Mouse (Mus musculus): ENCODE measurements around the gene Spint3. TPM values are rescaled to one million over a fixed set of nuclear protein-coding genes. Genes with fewer than 3 reads are reported as not detected.
"Not testable (repeated sequence)": the region's sequence is repeated elsewhere in the genome, so short reads cannot be mapped to it uniquely, and the experiment has no call there.

Gene Spint3
- polyA plus RNA-seq, 1 experiment from 2014 or later: not detected

GRCm38 (mm10) chr2:164593494-164593893 is 20.2 kb upstream of the Spint3 start, which contains the start of gene Eppin:
TSS of gene Eppin (minus strand) at chr2:164593594.
- 84% methylated on average over 4 of the region's 4 CpGs for WGBS
- H3K27me3 ChIP-seq (replicated peaks; ENCODE audit: control insufficient read depth, insufficient read depth, low read length): no peaks in the 10 kb centered on the region
- no peaks in the 10 kb centered on the region for H3K9me3 ChIP-seq (ENCODE audit: control insufficient read depth, low read length)
- no peak within 1 kb of the TSS for H3K4me2 ChIP-seq (ENCODE audit: low read length)
- H3K9ac ChIP-seq (ENCODE audit: low read length): no peak within 1 kb of the TSS
- no peaks in the 10 kb centered on the region for H3K36me3 ChIP-seq (ENCODE audit: control insufficient read depth, insufficient read depth, low read length)
- H3K4me1 ChIP-seq (replicated peaks; ENCODE audit: control insufficient read depth, insufficient read depth, low read length): no peaks in the 10 kb centered on the region
- no peak within 1 kb of the TSS for H3K27ac ChIP-seq (ENCODE audit: low read depth)
- DNase-seq (ENCODE audit: low spot score) (no peak), ATAC-seq (replicated peaks; ENCODE audit: low FRiP score, low TSS enrichment, low read depth) (no peak)
- H3K4me3 ChIP-seq (ENCODE audit: low read depth, low read length): no peak within 1 kb of the TSS

- Histone ChIP-seq H3K36me3 (ENCODE audit: control insufficient read depth, insufficient read depth, low read length) (no peaks in the 10 kb centered on the region), H3K4me1 (replicated peaks; ENCODE audit: control insufficient read depth, insufficient read depth, low read length) (no peaks in the 10 kb centered on the region), H3K9me3 (ENCODE audit: control insufficient read depth, low read length) (no peaks in the 10 kb centered on the region), H3K27me3 (replicated peaks; ENCODE audit: control insufficient read depth, insufficient read depth, low read length) (no peaks in the 10 kb centered on the region), H3K4me3 (ENCODE audit: low read depth, low read length) (no peak overlapping the region), H3K4me2 (ENCODE audit: low read length) (no peak overlapping the region), H3K27ac (ENCODE audit: low read depth) (no peak overlapping the region), H3K9ac (ENCODE audit: low read length) (no peak overlapping the region)
- DNase-seq (ENCODE audit: low spot score): peak; percentile 59
- peak; percentile 32; the same call in 1 of the 2 replicates for ATAC-seq (replicated peaks; ENCODE audit: low FRiP score, low TSS enrichment, low read depth)
- WGBS: 8% methylated on average over 4 of the region's 4 CpGs
Measured at GRCm38 (mm10) chr2:164592014-164592413, 18.8 kb upstream of the Spint3 start.

DNA sequence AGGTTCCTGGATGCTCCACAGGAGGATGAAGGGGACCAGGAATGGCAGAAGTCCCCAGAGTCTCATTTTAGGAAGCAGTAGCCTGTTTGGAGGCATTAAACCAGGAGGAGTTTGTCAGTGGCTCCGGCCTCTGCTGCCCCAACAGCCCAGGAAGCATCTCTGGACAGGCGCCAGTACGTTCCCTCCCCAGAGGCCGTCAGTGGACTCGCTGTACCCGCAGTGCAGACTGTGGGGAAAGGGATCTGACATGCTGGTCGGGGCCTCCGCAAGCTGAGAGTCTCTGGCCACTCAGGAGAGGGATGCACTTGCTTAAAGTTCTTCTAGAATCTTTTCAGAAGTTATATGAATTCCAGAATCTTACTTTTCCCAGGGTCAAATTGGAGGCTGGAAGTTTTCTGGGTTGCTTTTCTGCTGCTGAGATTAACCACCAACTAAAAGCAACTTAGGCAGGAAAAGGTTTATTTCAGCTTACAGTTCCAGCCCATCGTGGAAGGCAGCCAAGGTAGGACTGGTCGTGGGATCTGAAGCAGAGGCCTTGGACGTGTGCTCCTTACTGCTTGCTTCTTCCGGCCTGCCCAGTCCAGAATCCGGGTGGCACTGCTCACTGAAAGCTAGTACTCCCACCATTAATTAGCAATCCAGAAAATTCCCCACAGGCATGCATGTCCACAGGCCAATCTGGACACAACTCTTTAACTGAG is 11.9 kb upstream of the Spint3 start, which contains the start of gene Wfdc6a:
TSS of gene Wfdc6a (minus strand) at position 423 of the 701 bp plus-strand sequence.
- not testable (repeated sequence) for DNase-seq (ENCODE audit: low spot score); H3K9ac ChIP-seq (ENCODE audit: low read length); H3K36me3 ChIP-seq (ENCODE audit: control insufficient read depth, insufficient read depth, low read length); ATAC-seq (replicated peaks; ENCODE audit: low FRiP score, low TSS enrichment, low read depth); H3K4me3 ChIP-seq (ENCODE audit: low read depth, low read length); H3K9me3 ChIP-seq (ENCODE audit: control insufficient read depth, low read length); H3K4me1 ChIP-seq (replicated peaks; ENCODE audit: control insufficient read depth, insufficient read depth, low read length); H3K27me3 ChIP-seq (replicated peaks; ENCODE audit: control insufficient read depth, insufficient read depth, low read length); H3K4me2 ChIP-seq (ENCODE audit: low read length)
- WGBS: 42% methylated on average over 13 of the region's 13 CpGs
- peak within 1 kb of the TSS; percentile 38; the same call in 1 of the 2 replicates for H3K27ac ChIP-seq (ENCODE audit: low read depth)

GRCm38 (mm10) chr2:164567460-164567859 is 5.8 kb downstream of the Spint3 start:
- H3K36me3 ChIP-seq (ENCODE audit: control insufficient read depth, insufficient read depth, low read length): 0 out of 2 replicates have a peak, but pooled peaks cover 5% of the 10 kb centered on the region
- no peak overlapping the region for H3K4me3 ChIP-seq (ENCODE audit: low read depth, low read length)
- peaks cover 7% of the 10 kb centered on the region; the same call in 1 of the 2 replicates for H3K4me1 ChIP-seq (replicated peaks; ENCODE audit: control insufficient read depth, insufficient read depth, low read length)
- no peak overlapping the region for H3K4me2 ChIP-seq (ENCODE audit: low read length)
- no peak for DNase-seq (ENCODE audit: low spot score)
- no peak overlapping the region for H3K27ac ChIP-seq (ENCODE audit: low read depth)
- WGBS: 79% methylated on average over 5 of the region's 5 CpGs
- H3K9me3 ChIP-seq (ENCODE audit: control insufficient read depth, low read length): 0 out of 2 replicates have a peak, but pooled peaks cover 3% of the 10 kb centered on the region
- no peak overlapping the region for H3K9ac ChIP-seq (ENCODE audit: low read length)
- no peak for ATAC-seq (replicated peaks; ENCODE audit: low FRiP score, low TSS enrichment, low read depth)
- H3K27me3 ChIP-seq (replicated peaks; ENCODE audit: control insufficient read depth, insufficient read depth, low read length): no peaks in the 10 kb centered on the region

GRCm38 (mm10) chr2:164566997-164567396 is 6.3 kb downstream of the Spint3 start:
- Histone ChIP-seq H3K9ac (ENCODE audit: low read length) (no peak overlapping the region), H3K4me1 (replicated peaks; ENCODE audit: control insufficient read depth, insufficient read depth, low read length) (peaks cover 7% of the 10 kb centered on the region; the same call in 1 of the 2 replicates), H3K36me3 (ENCODE audit: control insufficient read depth, insufficient read depth, low read length) (0 out of 2 replicates have a peak, but pooled peaks cover 5% of the 10 kb centered on the region), H3K27me3 (replicated peaks; ENCODE audit: control insufficient read depth, insufficient read depth, low read length) (no peaks in the 10 kb centered on the region), H3K9me3 (ENCODE audit: control insufficient read depth, low read length) (0 out of 2 replicates have a peak, but pooled peaks cover 3% of the 10 kb centered on the region), H3K4me3 (ENCODE audit: low read depth, low read length) (no peak overlapping the region), H3K27ac (ENCODE audit: low read depth) (no peak overlapping the region), H3K4me2 (ENCODE audit: low read length) (no peak overlapping the region)
- DNase-seq (ENCODE audit: low spot score) (no peak), ATAC-seq (replicated peaks; ENCODE audit: low FRiP score, low TSS enrichment, low read depth) (no peak)
- 86% methylated on average over 2 of the region's 2 CpGs for WGBS

GRCm38 (mm10) chr2:164564346-164564745 is 8.9 kb downstream of the Spint3 start:
- Histone ChIP-seq H3K4me2 (ENCODE audit: low read length) (peak overlapping the region; percentile 93), H3K9me3 (ENCODE audit: control insufficient read depth, low read length) (0 out of 2 replicates have a peak, but pooled peaks cover 3% of the 10 kb centered on the region), H3K36me3 (ENCODE audit: control insufficient read depth, insufficient read depth, low read length) (0 out of 2 replicates have a peak, but pooled peaks cover 5% of the 10 kb centered on the region), H3K27ac (ENCODE audit: low read depth) (no peak overlapping the region), H3K9ac (ENCODE audit: low read length) (peak overlapping the region; percentile 59; the same call in 1 of the 2 replicates), H3K4me3 (ENCODE audit: low read depth, low read length) (no peak overlapping the region), H3K4me1 (replicated peaks; ENCODE audit: control insufficient read depth, insufficient read depth, low read length) (peaks cover 8% of the 10 kb centered on the region), H3K27me3 (replicated peaks; ENCODE audit: control insufficient read depth, insufficient read depth, low read length) (no peaks in the 10 kb centered on the region)
- WGBS: 72% methylated on average over 5 of the region's 5 CpGs
- DNase-seq (ENCODE audit: low spot score): no peak
- no peak for ATAC-seq (replicated peaks; ENCODE audit: low FRiP score, low TSS enrichment, low read depth)

GRCm38 (mm10) chr2:164563339-164564038 is 9.8 kb downstream of the Spint3 start:
- 2% methylated on average over 32 of the region's 32 CpGs for WGBS
- Histone ChIP-seq H3K36me3 (ENCODE audit: control insufficient read depth, insufficient read depth, low read length) (0 out of 2 replicates have a peak, but pooled peaks cover 5% of the 10 kb centered on the region), H3K9me3 (ENCODE audit: control insufficient read depth, low read length) (0 out of 2 replicates have a peak, but pooled peaks cover 3% of the 10 kb centered on the region), H3K9ac (ENCODE audit: low read length) (peak overlapping the region; percentile 59), H3K27me3 (replicated peaks; ENCODE audit: control insufficient read depth, insufficient read depth, low read length) (no peaks in the 10 kb centered on the region), H3K4me3 (ENCODE audit: low read depth, low read length) (peak overlapping the region; percentile 47), H3K4me2 (ENCODE audit: low read length) (peak overlapping the region; percentile 93), H3K27ac (ENCODE audit: low read depth) (peak overlapping the region; percentile 27; the same call in 1 of the 2 replicates), H3K4me1 (replicated peaks; ENCODE audit: control insufficient read depth, insufficient read depth, low read length) (peaks cover 15% of the 10 kb centered on the region)
- peak; percentile 56 for ATAC-seq (replicated peaks; ENCODE audit: low FRiP score, low TSS enrichment, low read depth)
- peak; percentile 81 for DNase-seq (ENCODE audit: low spot score)

DNA sequence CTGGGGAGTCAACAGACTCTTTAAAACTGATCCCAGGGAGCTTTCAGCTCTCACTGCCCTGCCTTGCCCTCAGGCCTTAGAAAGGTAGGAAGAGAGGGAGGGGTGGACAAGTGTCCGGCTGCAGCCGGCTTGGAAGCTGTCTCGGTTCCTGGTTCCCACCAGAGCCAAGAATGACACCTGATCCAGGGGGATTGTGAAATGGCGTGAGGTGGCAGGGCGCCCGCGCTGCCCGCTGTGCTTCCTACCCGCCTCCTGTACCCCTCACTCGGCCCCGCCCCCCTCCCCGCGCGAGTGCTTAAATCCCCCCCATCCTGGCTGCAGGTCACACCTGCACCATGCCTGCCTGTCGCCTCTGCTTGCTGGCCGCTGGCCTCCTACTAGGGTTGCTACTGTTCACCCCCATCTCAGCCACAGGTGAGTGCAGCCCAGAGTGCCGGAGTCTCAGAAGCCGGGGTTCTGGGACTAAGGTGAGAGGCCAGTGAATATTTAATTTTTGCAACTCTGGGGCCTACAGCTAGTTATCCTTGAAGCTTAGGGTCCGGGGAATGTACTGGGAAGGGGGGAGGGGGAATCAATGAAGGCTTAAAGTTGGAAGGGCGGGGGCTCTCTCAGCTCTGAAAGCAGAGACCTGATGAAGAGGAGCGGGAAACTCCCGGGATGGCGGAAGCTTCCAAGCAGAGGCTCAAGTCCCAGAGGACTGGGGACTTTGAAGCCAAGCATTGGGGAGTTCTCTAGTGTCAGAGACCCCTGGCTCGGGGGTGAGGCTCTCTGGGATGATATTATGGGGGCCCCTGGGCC is 10.7 kb downstream of the Spint3 start, which contains the start of gene Wfdc2:
TSS of gene Wfdc2 (plus strand) at position 23 of the 798 bp plus-strand sequence.
- peak; percentile 10; the same call in 1 of the 2 replicates for ATAC-seq (replicated peaks; ENCODE audit: low FRiP score, low TSS enrichment, low read depth)
- Histone ChIP-seq H3K27ac (ENCODE audit: low read depth) (peak within 1 kb of the TSS; percentile 27; the same call in 1 of the 2 replicates), H3K4me3 (ENCODE audit: low read depth, low read length) (peak within 1 kb of the TSS; percentile 47), H3K9me3 (ENCODE audit: control insufficient read depth, low read length) (0 out of 2 replicates have a peak, but pooled peaks cover 3% of the 10 kb centered on the region), H3K4me2 (ENCODE audit: low read length) (peak within 1 kb of the TSS; percentile 93), H3K9ac (ENCODE audit: low read length) (peak within 1 kb of the TSS; percentile 59), H3K27me3 (replicated peaks; ENCODE audit: control insufficient read depth, insufficient read depth, low read length) (no peaks in the 10 kb centered on the region), H3K36me3 (ENCODE audit: control insufficient read depth, insufficient read depth, low read length) (0 out of 2 replicates have a peak, but pooled peaks cover 5% of the 10 kb centered on the region), H3K4me1 (replicated peaks; ENCODE audit: control insufficient read depth, insufficient read depth, low read length) (peaks cover 15% of the 10 kb centered on the region)
- whole genome bisulfite sequencing: 9% methylated on average over 22 of the region's 24 CpGs
- DNase-seq (ENCODE audit: low spot score): peak; percentile 60
